Mouse (Mus musculus): ENCODE data around the gene Limch1. TPM values are rescaled to one million over a fixed set of nuclear protein-coding genes. Genes with fewer than 3 reads are reported as not detected.
A peak's percentile ranks its signal among the peaks of the same experiment; 100 is the strongest.

The Limch1 gene
- polyA plus RNA-seq, 1 experiment from 2014 or later: 67.8 TPM

GRCm38 (mm10) chr5:66997600-66997930 lies 251.9 kb downstream of the Limch1 start:
- ATAC-seq (ENCODE audit: insufficient read depth) (peak; percentile 9; the same call in 1 of the 2 replicates), DNase-seq (no peak)
- 22% methylated on average over 7 of the region's 7 CpGs for WGBS
- Histone ChIP-seq H3K9me3 (ENCODE audit: low read depth, low read length) (no peaks in the 10 kb centered on the region), H3K4me1 (ENCODE audit: insufficient read depth) (peaks cover 8% of the 10 kb centered on the region), H3K4me2 (peak overlapping the region; percentile 64), H3K27ac (ENCODE audit: low read depth) (no peak overlapping the region), H3K9ac (peak overlapping the region; percentile 42; the same call in 1 of the 2 replicates), H3K27me3 (ENCODE audit: insufficient read depth, low read length) (no peaks in the 10 kb centered on the region), H3K36me3 (ENCODE audit: insufficient read depth) (no peaks in the 10 kb centered on the region), H3K4me3 (ENCODE audit: low read depth, low read length) (peak overlapping the region; percentile 37)
- no peak for TF ChIP-seq CTCF (IDR thresholded peaks at IDR 0.05; ENCODE audit: low read depth)

- Histone ChIP-seq H3K4me2 (0 out of 2 replicates have a peak overlapping the region, but pooled peaks have one; percentile 64), H3K27me3 (ENCODE audit: insufficient read depth, low read length) (no peaks in the 10 kb centered on the region), H3K4me3 (ENCODE audit: low read depth, low read length) (no peak overlapping the region), H3K4me1 (ENCODE audit: insufficient read depth) (peaks cover 8% of the 10 kb centered on the region), H3K36me3 (ENCODE audit: insufficient read depth) (no peaks in the 10 kb centered on the region), H3K27ac (ENCODE audit: low read depth) (no peak overlapping the region), H3K9ac (no peak overlapping the region), H3K9me3 (ENCODE audit: low read depth, low read length) (no peaks in the 10 kb centered on the region)
- DNase-seq: no peak
- 73% methylated on average over 6 of the region's 6 CpGs for WGBS
- TF ChIP-seq CTCF (IDR thresholded peaks at IDR 0.05; ENCODE audit: low read depth): no peak
- ATAC-seq (ENCODE audit: insufficient read depth): no peak
Measured at GRCm38 (mm10) chr5:66998341-66998740, 252.7 kb downstream of the Limch1 start.

- Histone ChIP-seq H3K4me3 (ENCODE audit: low read depth, low read length) (no peak overlapping the region), H3K27me3 (ENCODE audit: insufficient read depth, low read length) (no peaks in the 10 kb centered on the region), H3K4me2 (no peak overlapping the region), H3K9me3 (ENCODE audit: low read depth, low read length) (no peaks in the 10 kb centered on the region), H3K36me3 (ENCODE audit: insufficient read depth) (no peaks in the 10 kb centered on the region), H3K27ac (ENCODE audit: low read depth) (no peak overlapping the region), H3K4me1 (ENCODE audit: insufficient read depth) (no peaks in the 10 kb centered on the region), H3K9ac (no peak overlapping the region)
- no peak for DNase-seq
- 87% methylated on average over 6 of the region's 6 CpGs for WGBS
- no peak for ATAC-seq (ENCODE audit: insufficient read depth)
- no peak for TF ChIP-seq CTCF (IDR thresholded peaks at IDR 0.05; ENCODE audit: low read depth)
Measured at GRCm38 (mm10) chr5:67002346-67002745, 256.7 kb downstream of the Limch1 start.

GRCm38 (mm10) chr5:67004619-67005018 lies 259.0 kb downstream of the Limch1 start:
- Histone ChIP-seq H3K36me3 (ENCODE audit: insufficient read depth) (peaks cover 8% of the 10 kb centered on the region; the same call in 1 of the 2 replicates), H3K9me3 (ENCODE audit: low read depth, low read length) (no peaks in the 10 kb centered on the region), H3K27me3 (ENCODE audit: insufficient read depth, low read length) (no peaks in the 10 kb centered on the region), H3K9ac (no peak overlapping the region), H3K27ac (ENCODE audit: low read depth) (no peak overlapping the region), H3K4me1 (ENCODE audit: insufficient read depth) (no peaks in the 10 kb centered on the region), H3K4me2 (no peak overlapping the region), H3K4me3 (ENCODE audit: low read depth, low read length) (no peak overlapping the region)
- ATAC-seq (ENCODE audit: insufficient read depth) (no peak), DNase-seq (no peak)
- TF ChIP-seq CTCF (IDR thresholded peaks at IDR 0.05; ENCODE audit: low read depth): no peak
- 50% methylated on average over 11 of the region's 11 CpGs for WGBS

GRCm38 (mm10) chr5:67011043-67011870 lies 265.6 kb downstream of the Limch1 start:
- ATAC-seq (ENCODE audit: insufficient read depth): no peak

GRCm38 (mm10) chr5:67011985-67012384 lies 266.4 kb downstream of the Limch1 start:
- H3K27ac ChIP-seq (ENCODE audit: low read depth): no peak overlapping the region
- no peak overlapping the region for H3K4me3 ChIP-seq (ENCODE audit: low read depth, low read length)
- H3K4me2 ChIP-seq: no peak overlapping the region
- no peaks in the 10 kb centered on the region for H3K4me1 ChIP-seq (ENCODE audit: insufficient read depth)
- WGBS: 75% methylated on average over 4 of the region's 4 CpGs
- H3K9ac ChIP-seq: no peak overlapping the region
- DNase-seq: no peak
- H3K36me3 ChIP-seq (ENCODE audit: insufficient read depth): peaks cover 8% of the 10 kb centered on the region; the same call in 1 of the 2 replicates
- TF ChIP-seq CTCF (IDR thresholded peaks at IDR 0.05; ENCODE audit: low read depth): no peak
- H3K27me3 ChIP-seq (ENCODE audit: insufficient read depth, low read length): no peaks in the 10 kb centered on the region
- ATAC-seq (ENCODE audit: insufficient read depth): no peak
- H3K9me3 ChIP-seq (ENCODE audit: low read depth, low read length): no peaks in the 10 kb centered on the region

More at GRCm38 (mm10) chr5:67011043-67011870, 265.6 kb downstream of the Limch1 start:
- no peak overlapping the region for H3K4me2 ChIP-seq
- H3K27ac ChIP-seq (ENCODE audit: low read depth): no peak overlapping the region
- 86% methylated on average over 16 of the region's 16 CpGs for WGBS
- no peak overlapping the region for H3K9ac ChIP-seq
- no peaks in the 10 kb centered on the region for H3K27me3 ChIP-seq (ENCODE audit: insufficient read depth, low read length)
- peaks cover 8% of the 10 kb centered on the region; the same call in 1 of the 2 replicates for H3K36me3 ChIP-seq (ENCODE audit: insufficient read depth)
- TF ChIP-seq CTCF (IDR thresholded peaks at IDR 0.05; ENCODE audit: low read depth): no peak
- H3K9me3 ChIP-seq (ENCODE audit: low read depth, low read length): no peaks in the 10 kb centered on the region
- no peak for DNase-seq
- no peak overlapping the region for H3K4me3 ChIP-seq (ENCODE audit: low read depth, low read length)
- H3K4me1 ChIP-seq (ENCODE audit: insufficient read depth): no peaks in the 10 kb centered on the region

- H3K4me1 ChIP-seq (ENCODE audit: insufficient read depth): no peaks in the 10 kb centered on the region
- H3K9me3 ChIP-seq (ENCODE audit: low read depth, low read length): no peaks in the 10 kb centered on the region
- H3K9ac ChIP-seq: no peak overlapping the region
- H3K27me3 ChIP-seq (ENCODE audit: insufficient read depth, low read length): no peaks in the 10 kb centered on the region
- H3K4me3 ChIP-seq (ENCODE audit: low read depth, low read length): no peak overlapping the region
- H3K4me2 ChIP-seq: no peak overlapping the region
- no peak overlapping the region for H3K27ac ChIP-seq (ENCODE audit: low read depth)
- no peak for TF ChIP-seq CTCF (IDR thresholded peaks at IDR 0.05; ENCODE audit: low read depth)
- 76% methylated on average over 3 of the region's 3 CpGs for WGBS
- no peaks in the 10 kb centered on the region for H3K36me3 ChIP-seq (ENCODE audit: insufficient read depth)
- no peak for ATAC-seq (ENCODE audit: insufficient read depth)
- DNase-seq: no peak
Measured at GRCm38 (mm10) chr5:67013926-67014325, 268.3 kb downstream of the Limch1 start.
